In genomic region chr8:84907979-84908378, GRCm38 (mm10) we compare ENCODE assay signal across 11 mouse cellular contexts. TPM values are rescaled to one million over a fixed set of nuclear protein-coding genes. Genes with fewer than 3 reads are reported as not detected.
DNase-seq lines count a peak whose midpoint lies in the region; ATAC-seq and TF ChIP-seq lines count a peak whose summit lies in the region.
"Not testable (repeated sequence)": the region's sequence is repeated elsewhere in the genome, so short reads cannot be mapped to it uniquely, and the experiment has no call there.
"Had no signal": no experiment of that assay in that cellular context is flagged by ENCODE, and none has a peak within 500 bp of the region (broad histone marks: within the 10 kb centered on the region; RNA-seq: fewer than 3 reads in every experiment).

No protein-coding gene starts in this region.

- H3K79me3 ChIP-seq in C2C12 (ENCODE audit: low read depth), result not testable (repeated sequence)

- not testable (repeated sequence) for ATAC-seq in embryonic facial prominence, embryonic 13.5 days (ENCODE audit: insufficient number of reproducible peaks, insufficient read depth, low FRiP score, low TSS enrichment, low read depth); forebrain, postnatal 0 days; kidney, embryonic 14.5 days (ENCODE audit: low FRiP score, low TSS enrichment); lung, postnatal 0 days
- ATAC-seq in hindbrain, embryonic 11.5 days (ENCODE audit: low FRiP score), result peak; percentile 15; the same call in 1 of the 2 replicates

- not testable (repeated sequence) for TF ChIP-seq EP300 in lung, postnatal 0 days (IDR thresholded peaks at IDR 0.05)

- not testable (repeated sequence) for H3K36me3 ChIP-seq in C2C12 (ENCODE audit: control insufficient read depth, insufficient read depth); embryonic facial prominence, embryonic 13.5 days; hindbrain, embryonic 11.5 days (ENCODE audit: control insufficient read depth, insufficient read depth, low read length); kidney, embryonic 14.5 days (ENCODE audit: control insufficient read depth, insufficient read depth, low read length); liver, adult 2 months (ENCODE audit: control insufficient read depth, insufficient read depth, low read length); lung, postnatal 0 days (ENCODE audit: insufficient read depth, low read length); myocyte (ENCODE audit: control insufficient read depth, insufficient read depth)
- H3K36me3 ChIP-seq in forebrain, postnatal 0 days (ENCODE audit: insufficient read depth), result peaks cover 29% of the 10 kb centered on the region

- H3ac ChIP-seq in C2C12 (ENCODE audit: control insufficient read depth, insufficient read length, low read depth); myocyte (ENCODE audit: control insufficient read depth, insufficient read length): not testable (repeated sequence)

- not testable (repeated sequence) for TF ChIP-seq POLR2A in liver, adult 2 months (IDR thresholded peaks at IDR 0.05; ENCODE audit: extremely low read depth, insufficient read depth, low read length); myocyte (IDR thresholded peaks at IDR 0.05; ENCODE audit: insufficient read length, low read depth)

- H3K79me2 ChIP-seq in C2C12 (ENCODE audit: control insufficient read depth, insufficient read depth); liver, adult 2 months (ENCODE audit: control insufficient read depth, insufficient read depth, low read length); myocyte (ENCODE audit: control insufficient read depth, insufficient read depth): not testable (repeated sequence)

- H3K4me2 ChIP-seq in embryonic facial prominence, embryonic 13.5 days, result peak overlapping the region; percentile 82
- H3K4me2 ChIP-seq in forebrain, postnatal 0 days (ENCODE audit: low read depth), result peak overlapping the region; percentile 59
- peak overlapping the region; percentile 75 for H3K4me2 ChIP-seq in hindbrain, embryonic 11.5 days (replicated peaks; ENCODE audit: low read depth, low read length)
- peak overlapping the region; percentile 82 for H3K4me2 ChIP-seq in kidney, embryonic 14.5 days (replicated peaks; ENCODE audit: low read depth, low read length)
- peak overlapping the region; percentile 86 for H3K4me2 ChIP-seq in lung, postnatal 0 days (replicated peaks; ENCODE audit: low read depth, low read length)
- H3K4me2 ChIP-seq in myocyte (ENCODE audit: low read depth), result peak overlapping the region; percentile 100

- not testable (repeated sequence) for DNase-seq in forebrain, postnatal 0 days; hindbrain, embryonic 11.5 days (ENCODE audit: low spot score); liver, adult 2 months (ENCODE audit: extremely low read depth, low read depth, low spot score); lung, postnatal 0 days (ENCODE audit: low spot score)

- not testable (repeated sequence) for H3K27me3 ChIP-seq in C2C12 (ENCODE audit: control insufficient read depth, insufficient read depth, insufficient read length); forebrain, postnatal 0 days (ENCODE audit: insufficient read depth, low read length); liver, adult 2 months (ENCODE audit: control insufficient read depth, insufficient read depth, low read length); lung, postnatal 0 days (replicated peaks; ENCODE audit: insufficient read depth, low read length); myocyte (ENCODE audit: control insufficient read depth, insufficient read depth, insufficient read length)
- peaks cover 35% of the 10 kb centered on the region for H3K27me3 ChIP-seq in embryonic facial prominence, embryonic 13.5 days
- peaks cover 34% of the 10 kb centered on the region for H3K27me3 ChIP-seq in hindbrain, embryonic 11.5 days (ENCODE audit: control insufficient read depth, insufficient read depth, low read length)
- peaks cover 29% of the 10 kb centered on the region for H3K27me3 ChIP-seq in kidney, embryonic 14.5 days (ENCODE audit: control insufficient read depth, insufficient read depth, low read length)

- peak overlapping the region; percentile 74; the same call in 1 of the 2 replicates for H3K9ac ChIP-seq in embryonic facial prominence, embryonic 13.5 days
- not testable (repeated sequence) for H3K9ac ChIP-seq in forebrain, postnatal 0 days; hindbrain, embryonic 11.5 days (ENCODE audit: low read depth, low read length); liver, adult 2 months (ENCODE audit: low read depth, low read length); lung, postnatal 0 days (replicated peaks; ENCODE audit: low read depth)
- 0 out of 2 replicates have a peak overlapping the region, but pooled peaks have one; percentile 28 for H3K9ac ChIP-seq in kidney, embryonic 14.5 days (ENCODE audit: low read depth, low read length)

- not testable (repeated sequence) for TF ChIP-seq CTCF in C2C12 (IDR thresholded peaks at IDR 0.05; ENCODE audit: control insufficient read depth, insufficient read depth, insufficient read length); forebrain, postnatal 0 days (IDR thresholded peaks at IDR 0.05; ENCODE audit: low read depth); liver, adult 2 months (IDR thresholded peaks at IDR 0.05; ENCODE audit: low read depth, low read length); lung, postnatal 0 days (IDR thresholded peaks at IDR 0.05)

- H3K4me1 ChIP-seq in embryonic facial prominence, embryonic 13.5 days, result peaks cover 30% of the 10 kb centered on the region
- H3K4me1 ChIP-seq in forebrain, postnatal 0 days (ENCODE audit: insufficient read depth); hindbrain, embryonic 11.5 days (replicated peaks; ENCODE audit: control insufficient read depth, insufficient read depth, low read length); liver, adult 2 months (ENCODE audit: control insufficient read depth, insufficient read depth, low read length); lung, postnatal 0 days (ENCODE audit: insufficient read depth, low read depth, low read length): not testable (repeated sequence)
- H3K4me1 ChIP-seq in kidney, embryonic 14.5 days (ENCODE audit: control insufficient read depth, insufficient read depth, low read length), result peaks cover 10% of the 10 kb centered on the region

- H3K27ac ChIP-seq in embryonic facial prominence, embryonic 13.5 days, result peak overlapping the region; percentile 51; the same call in 1 of the 2 replicates
- not testable (repeated sequence) for H3K27ac ChIP-seq in forebrain, postnatal 0 days (ENCODE audit: low read depth, low read length); hindbrain, embryonic 11.5 days (ENCODE audit: low read depth, low read length); kidney, embryonic 14.5 days (ENCODE audit: low read depth, low read length); lung, postnatal 0 days (ENCODE audit: low read length)
- 0 out of 2 replicates have a peak overlapping the region, but pooled peaks have one; percentile 36 for H3K27ac ChIP-seq in liver, adult 2 months (replicated peaks; ENCODE audit: insufficient read depth, low read depth, low read length)

- H3K9me3 ChIP-seq in embryonic facial prominence, embryonic 13.5 days; forebrain, postnatal 0 days (ENCODE audit: low read length); hindbrain, embryonic 11.5 days (ENCODE audit: control insufficient read depth, low read length); kidney, embryonic 14.5 days (ENCODE audit: control insufficient read depth, low read length); lung, postnatal 0 days (ENCODE audit: low read length): not testable (repeated sequence)

- H3K4me3 ChIP-seq in C2C12 (ENCODE audit: insufficient read depth, poor library complexity, severe bottlenecking), result peak overlapping the region; percentile 31
- H3K4me3 ChIP-seq in embryonic facial prominence, embryonic 13.5 days, result peak overlapping the region; percentile 57
- not testable (repeated sequence) for H3K4me3 ChIP-seq in forebrain, postnatal 0 days (ENCODE audit: low read depth, low read length)
- peak overlapping the region; percentile 41; the same call in 1 of the 2 replicates for H3K4me3 ChIP-seq in hindbrain, embryonic 11.5 days (ENCODE audit: low read depth, low read length)
- H3K4me3 ChIP-seq in kidney, embryonic 14.5 days (ENCODE audit: low read length), result peak overlapping the region; percentile 58
- peak overlapping the region; percentile 26; the same call in 1 of the 2 replicates for H3K4me3 ChIP-seq in liver, adult 2 months (ENCODE audit: insufficient read depth, low read depth, low read length)
- H3K4me3 ChIP-seq in lung, postnatal 0 days (ENCODE audit: low read depth, low read length), result peak overlapping the region; percentile 52
- H3K4me3 ChIP-seq in myocyte, result peak overlapping the region; percentile 42

- 21% methylated on average over 7 of the region's 7 CpGs for WGBS in embryonic facial prominence, embryonic 13.5 days
- WGBS in forebrain, postnatal 0 days, result 31% methylated on average over 6 of the region's 7 CpGs
- 29% methylated on average over 6 of the region's 7 CpGs for WGBS in hindbrain, embryonic 11.5 days
- WGBS in kidney, embryonic 14.5 days, result 25% methylated on average over 6 of the region's 7 CpGs
- 10% methylated on average over 7 of the region's 7 CpGs for WGBS in liver, adult 2 months
- WGBS in lung, postnatal 0 days, result 21% methylated on average over 6 of the region's 7 CpGs

RNA-seq across cellular contexts. Expression of gene Dnase2a, which starts 0.4 kb away (rescaled TPM):
- 9.0 TPM for polyA plus RNA-seq in C2C12 (2012; fragmentation: generic; extraction: Trizol)
- polyA plus RNA-seq in embryonic facial prominence, embryonic 13.5 days (2015; fragmentation: Nextera tagmentation; extraction: Ambion mirVana), result 15.9 and 22.7 TPM in 2 replicates
- total RNA-seq in forebrain, postnatal 0 days (2014; rRNA removed), result 3.6 and 3.7 TPM in 2 replicates
- 6.3 and 7.1 TPM in 2 replicates for polyA plus RNA-seq in forebrain, postnatal 0 days (2015; fragmentation: Nextera tagmentation; extraction: Ambion mirVana)
- polyA plus RNA-seq in hindbrain, embryonic 11.5 days (2014; fragmentation: Nextera tagmentation; extraction: Ambion mirVana), result 5.8 and 6.4 TPM in 2 replicates
- 10.8 and 12.1 TPM in 2 replicates for polyA plus RNA-seq in kidney, embryonic 14.5 days (2014; fragmentation: Nextera tagmentation; extraction: Ambion mirVana)
- total RNA-seq in liver, adult 2 months (2014; rRNA removed), result 13.0 and 16.1 TPM in 2 replicates
- 16.1 and 20.0 TPM in 2 replicates for polyA plus RNA-seq in liver, adult 2 months (2012; rRNA removed)
- polyA plus RNA-seq in lung, postnatal 0 days (2015; fragmentation: Nextera tagmentation; extraction: Ambion mirVana), result 24.0 and 29.1 TPM in 2 replicates
- polyA plus RNA-seq in myocyte (2012; fragmentation: generic; extraction: Trizol), result 9.2 TPM

RNA-seq across cellular contexts. Expression of gene Klf1, which starts 6.3 kb away (rescaled TPM):
- polyA plus RNA-seq in C2C12 (2012; fragmentation: generic; extraction: Trizol), result 0.09 TPM
- 1.8 and 5.6 TPM in 2 replicates for polyA plus RNA-seq in embryonic facial prominence, embryonic 13.5 days (2015; fragmentation: Nextera tagmentation; extraction: Ambion mirVana)
- total RNA-seq in forebrain, postnatal 0 days (2014; rRNA removed), result 0.46 TPM in 1 of 2 replicates, not detected in the other
- 0.50 and 0.77 TPM in 2 replicates for polyA plus RNA-seq in forebrain, postnatal 0 days (2015; fragmentation: Nextera tagmentation; extraction: Ambion mirVana)
- 12.0 and 14.8 TPM in 2 replicates for polyA plus RNA-seq in hindbrain, embryonic 11.5 days (2014; fragmentation: Nextera tagmentation; extraction: Ambion mirVana)
- 1.2 and 1.7 TPM in 2 replicates for polyA plus RNA-seq in kidney, embryonic 14.5 days (2014; fragmentation: Nextera tagmentation; extraction: Ambion mirVana)
- total RNA-seq in liver, adult 2 months (2014; rRNA removed), result 4.8 and 5.8 TPM in 2 replicates
- polyA plus RNA-seq in liver, adult 2 months (2012; rRNA removed), result 5.2 and 6.6 TPM in 2 replicates
- polyA plus RNA-seq in lung, postnatal 0 days (2015; fragmentation: Nextera tagmentation; extraction: Ambion mirVana), result 0.69 and 1.1 TPM in 2 replicates
- 0.10 TPM for polyA plus RNA-seq in myocyte (2012; fragmentation: generic; extraction: Trizol)
- total RNA-seq: left cerebral cortex, postnatal 10 days had no signal
- polyA plus RNA-seq: inflammation-experienced regulatory T-cells, adult 6 months had no signal

RNA-seq across cellular contexts. Expression of gene Gcdh, which starts 14.3 kb away (rescaled TPM):
- polyA plus RNA-seq in C2C12 (2012; fragmentation: generic; extraction: Trizol) (11.4 TPM), myocyte (2012; fragmentation: generic; extraction: Trizol) (20.9 TPM)
- polyA plus RNA-seq in embryonic facial prominence, embryonic 13.5 days (2015; fragmentation: Nextera tagmentation; extraction: Ambion mirVana), result 39.1 and 40.6 TPM in 2 replicates
- 28.9 and 31.5 TPM in 2 replicates for total RNA-seq in forebrain, postnatal 0 days (2014; rRNA removed)
- 21.3 and 27.5 TPM in 2 replicates for polyA plus RNA-seq in forebrain, postnatal 0 days (2015; fragmentation: Nextera tagmentation; extraction: Ambion mirVana)
- 29.2 and 30.5 TPM in 2 replicates for polyA plus RNA-seq in hindbrain, embryonic 11.5 days (2014; fragmentation: Nextera tagmentation; extraction: Ambion mirVana)
- polyA plus RNA-seq in kidney, embryonic 14.5 days (2014; fragmentation: Nextera tagmentation; extraction: Ambion mirVana), result 28.6 and 43.3 TPM in 2 replicates
- 461 and 560 TPM in 2 replicates for total RNA-seq in liver, adult 2 months (2014; rRNA removed)
- polyA plus RNA-seq in liver, adult 2 months (2012; rRNA removed), result 1,882 and 2,081 TPM in 2 replicates
- polyA plus RNA-seq in lung, postnatal 0 days (2015; fragmentation: Nextera tagmentation; extraction: Ambion mirVana), result 16.2 and 21.1 TPM in 2 replicates

RNA-seq across cellular contexts. Expression of gene Mast1, which starts 29.2 kb away (rescaled TPM):
- not detected for polyA plus RNA-seq in C2C12 (2012; fragmentation: generic; extraction: Trizol)
- polyA plus RNA-seq in embryonic facial prominence, embryonic 13.5 days (2015; fragmentation: Nextera tagmentation; extraction: Ambion mirVana), result 1.4 and 1.6 TPM in 2 replicates
- total RNA-seq in forebrain, postnatal 0 days (2014; rRNA removed), result 39.7 and 57.7 TPM in 2 replicates
- polyA plus RNA-seq in forebrain, postnatal 0 days (2015; fragmentation: Nextera tagmentation; extraction: Ambion mirVana), result 44.2 and 63.8 TPM in 2 replicates
- polyA plus RNA-seq in hindbrain, embryonic 11.5 days (2014; fragmentation: Nextera tagmentation; extraction: Ambion mirVana), result 10.2 and 11.4 TPM in 2 replicates
- 0.21 and 0.35 TPM in 2 replicates for polyA plus RNA-seq in kidney, embryonic 14.5 days (2014; fragmentation: Nextera tagmentation; extraction: Ambion mirVana)
- total RNA-seq in liver, adult 2 months (2014; rRNA removed), result 0.09 and 0.13 TPM in 2 replicates
- polyA plus RNA-seq in liver, adult 2 months (2012; rRNA removed), result 0.25 and 0.43 TPM in 2 replicates
- 0.32 and 0.33 TPM in 2 replicates for polyA plus RNA-seq in lung, postnatal 0 days (2015; fragmentation: Nextera tagmentation; extraction: Ambion mirVana)
- not detected for polyA plus RNA-seq in myocyte (2012; fragmentation: generic; extraction: Trizol)
- total RNA-seq: megakaryocyte progenitor cell, adult 5-6 weeks had no signal

RNA-seq across cellular contexts. Expression of gene Syce2, which starts 36.1 kb away (rescaled TPM):
- polyA plus RNA-seq in C2C12 (2012; fragmentation: generic; extraction: Trizol), result 8.5 TPM
- polyA plus RNA-seq in embryonic facial prominence, embryonic 13.5 days (2015; fragmentation: Nextera tagmentation; extraction: Ambion mirVana), result 101 and 111 TPM in 2 replicates
- 27.5 and 32.2 TPM in 2 replicates for total RNA-seq in forebrain, postnatal 0 days (2014; rRNA removed)
- polyA plus RNA-seq in forebrain, postnatal 0 days (2015; fragmentation: Nextera tagmentation; extraction: Ambion mirVana), result 77.9 and 78.2 TPM in 2 replicates
- 51.1 and 57.8 TPM in 2 replicates for polyA plus RNA-seq in hindbrain, embryonic 11.5 days (2014; fragmentation: Nextera tagmentation; extraction: Ambion mirVana)
- polyA plus RNA-seq in kidney, embryonic 14.5 days (2014; fragmentation: Nextera tagmentation; extraction: Ambion mirVana), result 73.0 and 98.4 TPM in 2 replicates
- 1.1 and 1.6 TPM in 2 replicates for total RNA-seq in liver, adult 2 months (2014; rRNA removed)
- polyA plus RNA-seq in liver, adult 2 months (2012; rRNA removed), result 0.92 and 1.0 TPM in 2 replicates
- polyA plus RNA-seq in lung, postnatal 0 days (2015; fragmentation: Nextera tagmentation; extraction: Ambion mirVana), result 11.1 and 11.4 TPM in 2 replicates
- polyA plus RNA-seq in myocyte (2012; fragmentation: generic; extraction: Trizol), result 2.3 TPM

Comparison
In these comparisons a context has a peak if more than half of its experiments do, and no peak if none do; other contexts are left out.
1. RNA of gene Gcdh, which starts 14.3 kb away (polyA plus RNA-seq): 1,882 to 2,081 TPM in liver, adult 2 months; 28.6 to 43.3 TPM in kidney, embryonic 14.5 days, 39.1 to 40.6 TPM in embryonic facial prominence, embryonic 13.5 days, 29.2 to 30.5 TPM in hindbrain, embryonic 11.5 days, 21.3 to 27.5 TPM in forebrain, postnatal 0 days, 20.9 TPM in myocyte (single experiment), 16.2 to 21.1 TPM in lung, postnatal 0 days and 11.4 TPM in C2C12 (single experiment); every median in the first group is over 10 times any median in the second.
2. Peak in every context shown above with its lines, with median percentiles within 50 percentile points of each other: H3K4me2 ChIP-seq.